Mouse (Mus musculus) liver, adult (tissue): ENCODE measurements around the gene Azi2.

Source experiments
- GATA4 ChIP-seq: IDR thresholded peaks from 2 replicates; pipeline ENCODE4 v1.6.1; 2014; ENCODE audit warnings: mild to moderate bottlenecking, low read length; ENCODE audit not compliant: insufficient replicate concordance

Azi2 gene

DNA sequence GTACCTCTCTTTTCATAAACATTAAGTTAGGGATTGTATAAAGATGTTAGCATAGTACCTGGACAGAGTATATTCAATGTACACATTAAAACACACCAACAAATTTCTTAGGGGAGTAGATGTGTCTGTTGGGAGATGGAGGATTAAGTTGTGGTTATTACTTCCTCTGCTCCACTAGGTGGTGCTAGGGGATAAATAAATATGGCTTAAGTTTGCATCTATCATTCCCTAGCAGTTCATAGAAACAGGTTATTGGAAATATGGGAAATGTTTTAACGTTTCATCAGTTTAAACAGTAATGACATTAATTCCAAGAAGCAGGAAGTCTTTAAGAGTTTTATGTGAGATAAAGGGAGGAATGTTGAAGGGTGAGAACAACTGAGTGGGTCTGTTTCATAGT is 13.0 kb downstream of the Azi2 start:
- TF ChIP-seq GATA4, result no peak

DNA sequence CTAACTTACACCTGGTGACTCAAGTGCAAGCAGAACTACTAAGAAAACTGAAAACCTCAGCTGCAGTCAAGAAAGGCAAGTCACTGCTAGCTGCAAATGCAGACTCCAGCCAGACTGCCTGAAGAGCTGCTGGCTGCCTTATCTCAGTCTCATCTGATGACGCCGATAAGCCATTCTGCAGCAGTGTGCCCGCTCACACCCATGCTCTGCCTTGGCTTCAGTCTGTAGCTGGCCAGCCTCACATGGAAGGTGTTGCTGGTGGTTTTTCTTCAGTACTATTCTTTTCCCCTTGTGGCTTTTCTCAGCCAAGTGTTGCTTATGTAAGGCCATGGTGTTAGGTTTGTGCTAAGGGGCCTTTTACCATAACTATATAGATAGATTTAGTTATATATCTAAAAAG is 18.8 kb downstream of the Azi2 start:
- no peak for TF ChIP-seq GATA4

DNA sequence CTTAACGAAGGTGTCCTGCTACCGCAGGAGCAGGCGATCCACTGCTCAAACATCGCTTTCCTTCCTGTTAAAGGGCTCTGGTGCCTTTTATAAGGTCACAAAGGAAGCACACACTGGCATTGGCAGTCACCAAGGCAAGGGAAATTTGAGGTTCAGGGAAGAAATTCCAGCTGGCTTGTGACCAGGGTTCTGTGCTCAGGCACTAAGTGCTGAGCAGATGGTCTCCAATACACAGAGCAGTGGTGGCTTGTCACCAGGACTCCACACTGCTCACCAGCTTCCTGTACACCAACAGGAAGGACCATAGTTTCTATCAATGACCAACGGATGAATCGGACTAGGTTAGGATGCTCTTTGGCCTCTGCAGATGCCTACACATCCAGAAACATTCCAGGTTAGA is 30.1 kb downstream of the Azi2 start:
- no peak for TF ChIP-seq GATA4

DNA sequence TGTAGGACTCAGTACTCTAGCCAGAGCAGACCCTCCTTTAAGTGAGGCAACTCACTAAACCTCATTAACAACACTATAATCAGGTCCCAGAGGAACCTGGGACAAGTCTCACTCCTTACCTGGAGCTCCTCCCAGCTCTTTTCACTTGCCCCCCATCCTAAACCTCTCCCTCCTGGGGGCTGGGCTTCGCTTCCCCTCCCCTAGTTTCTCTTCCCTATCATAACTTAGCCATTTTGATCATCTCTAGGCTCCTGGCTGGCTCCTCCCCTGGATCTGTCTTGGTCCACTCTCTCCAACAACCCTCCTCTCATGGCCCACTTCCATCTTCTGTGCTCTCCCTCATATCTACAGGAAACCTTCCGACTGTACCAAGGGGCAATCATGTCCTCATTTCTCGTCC is 31.0 kb downstream of the Azi2 start:
- no peak for TF ChIP-seq GATA4

DNA sequence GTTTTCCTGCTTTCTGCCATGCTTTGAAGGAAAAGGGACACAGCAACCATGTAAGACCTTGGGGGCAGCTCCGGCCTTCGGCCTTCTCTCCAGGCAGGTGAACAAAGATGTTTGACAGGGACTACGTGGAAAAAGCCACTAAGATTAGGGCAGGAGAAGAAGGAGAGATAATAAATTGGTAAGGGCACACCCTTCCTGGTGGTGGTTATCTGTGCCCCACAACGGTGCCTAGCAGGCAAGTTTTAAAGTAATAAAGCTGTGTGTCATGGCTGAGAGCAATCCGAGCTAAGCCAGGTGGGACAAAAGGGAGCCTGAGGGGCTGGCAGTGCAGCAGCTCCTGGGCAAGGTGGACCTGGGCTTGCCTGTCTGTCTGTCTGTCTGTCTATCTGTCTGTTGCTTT is 31.8 kb downstream of the Azi2 start:
- no peak for TF ChIP-seq GATA4

DNA sequence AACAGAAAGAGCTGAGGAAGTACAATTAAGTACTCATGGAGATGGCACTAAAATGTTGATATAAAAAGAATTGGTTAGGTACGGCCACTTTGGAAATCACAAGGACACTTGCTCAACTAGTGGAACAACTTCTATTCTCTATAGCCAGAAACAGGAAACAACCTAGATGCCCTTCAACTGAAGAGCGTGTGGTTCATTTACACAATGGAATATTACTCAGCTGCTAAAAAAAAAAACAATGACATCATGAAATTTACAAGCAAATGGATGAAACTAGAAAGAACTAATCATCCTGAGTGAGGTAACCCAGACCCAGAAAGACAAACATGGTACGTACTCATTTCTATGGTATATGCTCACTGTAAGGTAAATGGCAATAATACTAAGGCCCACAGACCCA is 33.1 kb downstream of the Azi2 start:
- no peak for TF ChIP-seq GATA4

DNA sequence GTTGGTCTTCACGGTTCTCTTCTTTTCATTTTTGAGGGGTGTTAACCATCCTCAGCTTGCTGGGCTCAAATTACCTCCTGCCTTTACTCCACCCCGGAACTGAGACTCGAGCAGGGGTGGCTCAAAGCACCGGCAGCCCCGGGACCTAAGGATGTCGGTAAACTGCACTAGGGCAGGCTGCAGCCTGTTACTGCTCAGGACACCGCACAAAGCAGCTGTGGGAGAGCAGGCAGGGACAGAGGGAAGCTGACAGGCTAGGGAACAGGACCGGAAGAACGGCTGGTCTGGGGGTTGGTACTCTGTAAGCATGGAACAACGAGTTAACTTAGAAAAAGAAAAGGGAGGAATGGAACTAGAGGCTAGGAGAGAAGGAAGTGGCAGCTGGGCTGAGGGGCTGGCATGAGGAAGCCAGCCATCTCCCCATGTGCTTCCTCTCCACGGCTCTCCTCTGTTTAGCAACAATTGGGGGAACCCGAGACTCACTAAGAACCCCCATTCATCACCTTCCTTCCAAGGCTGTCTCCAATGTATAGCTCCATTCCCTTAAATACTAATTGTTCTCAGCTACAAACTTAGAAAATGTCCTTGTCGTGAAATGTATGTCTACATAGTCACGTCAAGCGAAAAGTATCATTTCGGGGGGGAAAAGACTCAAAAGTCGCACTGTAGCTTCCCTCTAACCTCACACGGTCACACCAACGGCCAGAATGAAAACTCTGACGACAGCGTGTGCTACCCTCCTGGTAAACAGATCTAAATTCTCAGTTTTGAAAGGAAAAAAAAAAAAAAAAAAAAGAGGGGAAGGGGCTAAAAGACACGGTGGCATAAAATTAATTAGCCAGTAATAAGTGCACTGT is 42.5 kb downstream of the Azi2 start:
- TF ChIP-seq GATA4, result no peak

DNA sequence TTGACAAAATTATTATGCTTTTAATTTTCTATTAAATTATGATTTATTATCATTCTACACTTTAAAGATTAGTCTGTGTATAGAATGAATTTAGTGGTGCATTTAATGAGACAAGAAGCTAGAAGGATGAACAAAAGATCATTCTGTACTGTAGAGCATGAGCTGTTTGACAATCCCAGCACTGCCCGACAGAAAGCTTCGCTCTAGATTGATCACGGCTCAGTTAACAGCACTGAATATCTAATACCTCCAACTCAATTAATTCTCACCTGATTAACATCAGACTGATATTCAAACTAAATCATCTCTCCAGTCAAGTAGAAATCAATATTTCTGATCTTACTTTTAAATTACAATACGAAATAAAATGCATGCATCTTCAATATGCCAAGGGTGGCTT is 43.5 kb downstream of the Azi2 start:
- no peak for TF ChIP-seq GATA4

DNA sequence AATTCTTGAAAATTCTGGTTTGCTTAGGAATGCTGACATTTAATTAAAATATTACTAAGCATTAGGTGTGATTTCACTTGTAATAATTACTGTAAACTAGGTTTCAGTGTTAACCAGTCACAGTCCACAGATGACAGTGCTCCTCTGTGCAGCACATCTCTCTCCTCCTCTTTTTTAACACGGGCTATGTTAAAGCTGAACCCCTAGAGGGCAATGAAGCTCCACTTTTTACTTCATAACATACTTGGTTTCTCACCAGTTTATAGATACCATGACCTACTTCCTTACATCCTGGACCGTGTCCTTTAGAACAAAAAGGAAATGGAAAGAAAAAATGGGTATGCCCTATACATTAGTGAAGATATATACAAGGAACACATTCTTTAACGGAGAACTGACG is 59.1 kb downstream of the Azi2 start:
- no peak for TF ChIP-seq GATA4

DNA sequence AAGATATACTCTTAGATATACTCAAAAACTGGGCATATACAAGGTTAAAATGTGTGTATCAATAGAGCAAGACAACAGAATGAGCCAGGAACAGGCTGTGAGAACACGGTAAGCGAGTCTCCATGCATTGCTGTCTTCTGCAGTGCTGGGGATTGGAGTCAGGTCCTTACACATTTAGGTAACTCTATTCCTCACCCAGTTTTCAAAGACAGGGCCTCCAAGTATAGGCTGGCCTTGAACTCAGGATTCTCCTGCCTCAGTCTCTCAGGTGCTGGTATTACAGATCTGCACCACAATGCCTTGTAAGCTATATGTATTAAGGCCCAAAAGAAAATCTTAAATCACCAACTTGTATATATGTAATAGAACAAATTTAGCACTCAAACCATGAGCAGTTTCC is 60.2 kb downstream of the Azi2 start:
- TF ChIP-seq GATA4, result no peak

DNA sequence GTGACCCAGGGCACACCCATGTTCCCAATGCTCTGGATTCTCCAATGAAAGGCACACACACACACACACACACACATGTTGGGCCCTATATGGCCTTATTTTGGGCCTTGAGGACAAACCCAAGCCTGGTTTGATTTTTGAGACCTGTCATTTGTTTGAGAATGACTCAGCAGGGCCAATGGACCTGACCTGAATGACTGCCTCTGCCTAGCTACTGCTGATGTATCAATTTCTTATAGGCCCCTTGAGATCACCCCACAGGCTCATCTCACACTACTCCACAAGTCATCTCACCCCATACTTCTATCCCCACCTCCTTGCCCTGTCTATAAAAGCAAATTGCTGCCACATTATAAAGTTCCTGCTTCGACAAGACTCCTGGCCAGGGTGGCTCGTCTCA is 61.5 kb downstream of the Azi2 start:
- TF ChIP-seq GATA4, result no peak

DNA sequence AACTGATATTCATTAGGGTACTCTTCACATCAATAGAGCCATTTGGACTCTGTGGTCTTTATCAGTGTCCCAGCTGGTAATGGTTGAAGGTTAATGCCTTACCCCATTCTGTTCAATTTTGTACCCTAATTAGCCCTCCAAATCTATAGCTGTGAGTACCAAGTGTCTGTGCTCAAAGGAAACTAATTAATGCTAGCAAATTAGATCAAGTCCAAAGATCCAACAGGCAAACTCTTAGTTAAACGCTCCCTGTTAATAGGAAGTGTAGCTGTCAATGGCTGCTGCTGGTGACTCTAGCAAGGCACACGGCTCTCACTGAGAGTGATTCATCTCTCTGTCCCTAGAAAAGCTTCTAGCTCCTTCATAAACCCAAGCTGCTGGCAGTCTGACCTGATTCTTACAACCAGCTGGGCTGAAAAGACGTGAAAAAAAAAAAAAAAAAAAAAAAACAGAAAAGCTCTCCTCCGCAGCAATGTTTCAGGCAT is 68.3 kb downstream of the Azi2 start:
- TF ChIP-seq GATA4, result no peak

DNA sequence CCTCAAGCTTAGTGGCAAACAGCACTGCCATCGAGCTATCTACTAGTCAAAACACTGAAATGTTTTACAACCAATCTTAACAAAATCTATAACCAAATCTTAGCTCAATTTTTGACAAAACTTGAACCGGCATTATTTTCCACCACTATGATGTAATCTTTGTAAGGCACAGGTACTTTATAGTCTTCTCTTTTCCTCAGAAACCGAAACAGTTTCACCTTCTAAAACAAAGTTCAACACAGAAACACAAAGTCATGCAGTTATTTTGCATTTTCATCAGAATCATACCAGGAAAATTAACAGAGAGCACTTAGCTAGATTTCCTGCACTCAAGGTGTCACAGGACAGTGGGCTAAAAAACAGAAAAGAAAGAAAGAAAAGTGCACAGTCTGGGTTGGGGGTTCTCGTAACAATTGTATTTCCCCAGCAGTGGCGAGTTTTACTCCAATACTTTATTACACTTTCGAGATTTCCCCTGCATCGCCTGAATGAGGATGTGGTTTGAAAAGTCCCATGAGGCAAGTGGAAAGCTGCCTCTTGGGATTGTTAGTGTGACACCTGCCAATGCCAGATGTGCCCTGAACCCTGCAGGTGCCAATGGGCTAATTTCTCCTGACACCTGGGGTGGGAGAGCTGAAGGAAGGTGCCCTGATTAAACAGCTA is 69.5 kb downstream of the Azi2 start:
- TF ChIP-seq GATA4, result no peak

DNA sequence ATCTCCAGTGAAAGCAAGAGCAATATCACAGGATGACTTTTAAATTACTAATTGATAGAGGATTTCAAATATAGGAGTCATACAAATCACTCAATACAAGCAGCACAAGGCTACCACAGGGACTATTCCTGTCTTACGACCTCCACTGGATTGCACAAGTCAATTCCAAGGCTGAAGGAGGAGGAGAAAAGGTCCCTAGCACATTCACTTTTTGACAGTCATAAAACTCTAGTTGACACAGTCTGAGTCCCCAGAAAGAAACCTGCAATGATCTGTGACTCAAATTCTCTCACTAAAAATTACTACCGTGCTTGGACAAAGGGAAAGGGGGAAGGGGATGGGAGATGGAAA is 70.0 kb downstream of the Azi2 start:
- TF ChIP-seq GATA4, result no peak
